Mouse (Mus musculus): ENCODE measurements around the gene Fibp. TPM values are rescaled to one million over a fixed set of nuclear protein-coding genes. Genes with fewer than 3 reads are reported as not detected.

The Fibp gene
- polyA plus RNA-seq, 2 experiments = 22.9 to 30.6 TPM

GRCm38 (mm10) chr19:5418750-5419466, 41.5 kb upstream of the Fibp start:
- DNase-seq (ENCODE audit: low read depth in 3 of 3, low spot score in 3 of 3) (no peak), ATAC-seq (ENCODE audit: insufficient read depth) (no peak)
- TF ChIP-seq EP300 (IDR thresholded peaks at IDR 0.05; ENCODE audit: low read depth) = no peak
- Histone ChIP-seq H3K4me2 (ENCODE audit: low read depth) (no peak overlapping the region), H3K9me3 (ENCODE audit: control insufficient read depth, low read length) (no peaks in the 10 kb centered on the region), H3K27ac (no peak overlapping the region), H3K27me3 (ENCODE audit: control insufficient read depth, insufficient read depth, low read length) (no peaks in the 10 kb centered on the region), H3K9ac (replicated peaks) (no peak overlapping the region), H3K36me3 (replicated peaks; ENCODE audit: control insufficient read depth, insufficient read depth, low read depth) (peaks cover 2% of the 10 kb centered on the region), H3K4me1 (replicated peaks; ENCODE audit: control insufficient read depth in 2 of 2, insufficient read depth in 2 of 2, low read length in 1 of 2) (peaks cover 4% of the 10 kb centered on the region in 2 experiments; a peak in 2 of 4 replicates), H3K4me3 (ENCODE audit: insufficient read depth in 1 of 2, low read depth in 2 of 2, low read length in 2 of 2) (no peak overlapping the region)
- 86% methylated on average over 8 of the region's 8 CpGs for WGBS (ENCODE audit: insufficient replicate concordance)

- no peak for ATAC-seq (ENCODE audit: insufficient read depth)
- TF ChIP-seq EP300 (IDR thresholded peaks at IDR 0.05; ENCODE audit: low read depth) (no peak), CTCF (IDR thresholded peaks at IDR 0.05; ENCODE audit: low read depth) (no peak)
- WGBS (ENCODE audit: insufficient replicate concordance) = 59% methylated on average over 9 of the region's 9 CpGs
These were observed 40.8 kb upstream of the Fibp start for GRCm38 (mm10) chr19:5419630-5420029.

GRCm38 (mm10) chr19:5420579-5420978, 39.8 kb upstream of the Fibp start:
- TF ChIP-seq EP300 (IDR thresholded peaks at IDR 0.05; ENCODE audit: low read depth) (no peak), CTCF (IDR thresholded peaks at IDR 0.05; ENCODE audit: low read depth) (no peak)
- Histone ChIP-seq H3K27ac (no peak overlapping the region), H3K27me3 (ENCODE audit: control insufficient read depth, insufficient read depth, low read length) (no peaks in the 10 kb centered on the region), H3K4me1 (replicated peaks; ENCODE audit: control insufficient read depth in 2 of 2, insufficient read depth in 2 of 2, low read length in 1 of 2) (peaks cover 5% of the 10 kb centered on the region in 2 experiments; a peak in 2 of 4 replicates), H3K9me3 (ENCODE audit: control insufficient read depth, low read length) (no peaks in the 10 kb centered on the region), H3K4me3 (ENCODE audit: insufficient read depth in 1 of 2, low read depth in 2 of 2, low read length in 2 of 2) (no peak overlapping the region), H3K9ac (replicated peaks) (no peak overlapping the region), H3K4me2 (ENCODE audit: low read depth) (no peak overlapping the region), H3K36me3 (replicated peaks; ENCODE audit: control insufficient read depth, insufficient read depth, low read depth) (peaks cover 2% of the 10 kb centered on the region)
- WGBS (ENCODE audit: insufficient replicate concordance) = 70% methylated on average over 6 of the region's 6 CpGs
- no peak for DNase-seq (ENCODE audit: low read depth in 3 of 3, low spot score in 3 of 3)
- no peak for ATAC-seq (ENCODE audit: insufficient read depth)

More at GRCm38 (mm10) chr19:5419630-5420029, 40.8 kb upstream of the Fibp start:
- H3K4me2 ChIP-seq (ENCODE audit: low read depth) = no peak overlapping the region
- no peak overlapping the region for H3K27ac ChIP-seq
- peaks cover 5% of the 10 kb centered on the region in 2 experiments; a peak in 2 of 4 replicates for H3K4me1 ChIP-seq (replicated peaks; ENCODE audit: control insufficient read depth in 2 of 2, insufficient read depth in 2 of 2, low read length in 1 of 2)
- no peak for DNase-seq (ENCODE audit: low read depth in 3 of 3, low spot score in 3 of 3)
- no peak overlapping the region for H3K4me3 ChIP-seq (ENCODE audit: insufficient read depth in 1 of 2, low read depth in 2 of 2, low read length in 2 of 2)
- H3K9ac ChIP-seq (replicated peaks) = no peak overlapping the region
- H3K9me3 ChIP-seq (ENCODE audit: control insufficient read depth, low read length) = no peaks in the 10 kb centered on the region
- peaks cover 2% of the 10 kb centered on the region for H3K36me3 ChIP-seq (replicated peaks; ENCODE audit: control insufficient read depth, insufficient read depth, low read depth)
- H3K27me3 ChIP-seq (ENCODE audit: control insufficient read depth, insufficient read depth, low read length) = no peaks in the 10 kb centered on the region

GRCm38 (mm10) chr19:5421784-5422183, 38.6 kb upstream of the Fibp start:
- H3K4me1 ChIP-seq (replicated peaks; ENCODE audit: control insufficient read depth in 2 of 2, insufficient read depth in 2 of 2, low read length in 1 of 2) = peaks cover 5 to 12% of the 10 kb centered on the region in 2 experiments; a peak in 3 of 4 replicates
- H3K4me2 ChIP-seq (ENCODE audit: low read depth) = no peak overlapping the region
- WGBS (ENCODE audit: insufficient replicate concordance) = 79% methylated on average over 5 of the region's 5 CpGs
- no peak overlapping the region for H3K27ac ChIP-seq
- peaks cover 2% of the 10 kb centered on the region for H3K36me3 ChIP-seq (replicated peaks; ENCODE audit: control insufficient read depth, insufficient read depth, low read depth)
- DNase-seq (ENCODE audit: low read depth in 3 of 3, low spot score in 3 of 3) (no peak), ATAC-seq (ENCODE audit: insufficient read depth) (no peak)
- no peak overlapping the region for H3K4me3 ChIP-seq (ENCODE audit: insufficient read depth in 1 of 2, low read depth in 2 of 2, low read length in 2 of 2)
- no peaks in the 10 kb centered on the region for H3K9me3 ChIP-seq (ENCODE audit: control insufficient read depth, low read length)
- TF ChIP-seq EP300 (IDR thresholded peaks at IDR 0.05; ENCODE audit: low read depth) (no peak), CTCF (IDR thresholded peaks at IDR 0.05; ENCODE audit: low read depth) (no peak)
- no peaks in the 10 kb centered on the region for H3K27me3 ChIP-seq (ENCODE audit: control insufficient read depth, insufficient read depth, low read length)
- H3K9ac ChIP-seq (replicated peaks) = no peak overlapping the region

- Histone ChIP-seq H3K4me2 (ENCODE audit: low read depth) (no peak overlapping the region), H3K9ac (replicated peaks) (no peak overlapping the region), H3K4me1 (replicated peaks; ENCODE audit: control insufficient read depth in 2 of 2, insufficient read depth in 2 of 2, low read length in 1 of 2) (peaks cover 5 to 12% of the 10 kb centered on the region in 2 experiments; a peak in 3 of 4 replicates), H3K9me3 (ENCODE audit: control insufficient read depth, low read length) (no peaks in the 10 kb centered on the region), H3K36me3 (replicated peaks; ENCODE audit: control insufficient read depth, insufficient read depth, low read depth) (peaks cover 7% of the 10 kb centered on the region), H3K27me3 (ENCODE audit: control insufficient read depth, insufficient read depth, low read length) (no peaks in the 10 kb centered on the region), H3K4me3 (ENCODE audit: insufficient read depth in 1 of 2, low read depth in 2 of 2, low read length in 2 of 2) (no peak overlapping the region), H3K27ac (no peak overlapping the region)
- TF ChIP-seq CTCF (IDR thresholded peaks at IDR 0.05; ENCODE audit: low read depth) = no peak
- no peak for TF ChIP-seq EP300 (IDR thresholded peaks at IDR 0.05; ENCODE audit: low read depth)
- no peak for DNase-seq (ENCODE audit: low read depth in 3 of 3, low spot score in 3 of 3)
- 84% methylated on average over 10 of the region's 10 CpGs for WGBS (ENCODE audit: insufficient replicate concordance)
- ATAC-seq (ENCODE audit: insufficient read depth) = no peak
These were observed 38.1 kb upstream of the Fibp start for GRCm38 (mm10) chr19:5422267-5422666.

Measured in liver, embryonic 14.5 days (tissue).